Mouse (Mus musculus): ENCODE results near the gene Ccdc58.
A peak's percentile ranks its signal among the peaks of the same experiment; 100 is the strongest.
"Not testable (repeated sequence)": the region's sequence is repeated elsewhere in the genome, so short reads cannot be mapped to it uniquely, and the experiment has no call there.

Ccdc58 gene

DNA sequence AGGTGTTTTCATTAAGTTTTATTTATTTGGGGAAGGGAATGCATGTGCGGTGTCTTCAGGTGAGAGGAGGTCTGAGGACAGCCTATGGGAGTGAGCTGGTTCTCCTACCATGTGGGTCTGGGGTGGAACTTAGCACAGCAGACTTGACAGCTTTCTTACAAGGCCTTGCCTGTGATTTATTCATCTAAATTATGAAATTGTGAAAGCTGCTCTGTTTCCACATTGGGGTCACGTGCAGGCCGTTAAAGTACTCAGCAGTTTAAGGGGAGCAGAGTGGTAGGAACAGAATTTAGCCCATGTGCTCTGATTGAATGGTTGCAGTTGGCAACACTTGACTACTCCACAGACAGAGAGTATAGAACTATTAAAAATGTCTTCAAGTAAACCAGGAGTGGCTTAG lies 8.4 kb downstream of the Ccdc58 start:
- no peak for DNase-seq

DNA sequence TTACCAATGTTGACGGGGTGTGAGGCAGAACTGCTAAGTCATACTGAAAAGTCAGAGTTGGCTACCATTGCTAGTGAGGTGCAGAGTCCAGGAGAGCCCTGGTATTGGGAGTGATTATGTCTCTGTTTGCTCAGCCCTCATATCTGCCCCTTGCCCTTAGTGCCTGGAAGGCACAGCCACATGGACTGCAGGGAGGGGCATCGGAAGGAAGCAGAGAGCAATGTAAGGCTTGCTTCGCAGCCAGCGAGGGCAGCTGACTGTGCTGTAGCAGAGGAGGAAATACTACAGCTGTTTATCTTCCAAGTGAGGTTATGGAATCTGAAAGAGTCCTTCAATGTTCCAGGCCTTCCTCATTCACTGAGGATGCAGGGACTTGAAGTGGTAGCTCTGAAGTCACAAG lies 16.4 kb downstream of the Ccdc58 start:
- no peak for DNase-seq

DNA sequence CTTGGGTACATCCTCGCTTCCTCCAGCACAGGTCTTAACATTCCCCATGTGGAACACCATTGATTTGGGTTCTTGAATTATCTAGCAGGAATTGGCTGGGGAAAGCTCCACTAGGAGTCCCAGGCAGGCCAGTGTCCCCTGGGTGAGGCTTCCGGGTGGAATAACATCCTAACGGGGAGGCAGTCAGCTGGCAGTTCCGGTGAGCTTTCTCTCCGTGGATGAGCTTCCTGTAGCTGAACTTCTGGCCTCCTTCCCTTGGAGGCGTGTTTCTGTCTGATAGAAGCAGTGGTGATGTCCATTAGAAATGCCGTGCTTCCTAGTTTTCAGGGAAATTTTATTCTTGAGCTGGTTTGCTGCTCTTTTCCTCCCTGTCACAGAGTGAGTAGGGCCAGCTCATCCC lies 17.6 kb downstream of the Ccdc58 start:
- DNase-seq, result no peak

DNA sequence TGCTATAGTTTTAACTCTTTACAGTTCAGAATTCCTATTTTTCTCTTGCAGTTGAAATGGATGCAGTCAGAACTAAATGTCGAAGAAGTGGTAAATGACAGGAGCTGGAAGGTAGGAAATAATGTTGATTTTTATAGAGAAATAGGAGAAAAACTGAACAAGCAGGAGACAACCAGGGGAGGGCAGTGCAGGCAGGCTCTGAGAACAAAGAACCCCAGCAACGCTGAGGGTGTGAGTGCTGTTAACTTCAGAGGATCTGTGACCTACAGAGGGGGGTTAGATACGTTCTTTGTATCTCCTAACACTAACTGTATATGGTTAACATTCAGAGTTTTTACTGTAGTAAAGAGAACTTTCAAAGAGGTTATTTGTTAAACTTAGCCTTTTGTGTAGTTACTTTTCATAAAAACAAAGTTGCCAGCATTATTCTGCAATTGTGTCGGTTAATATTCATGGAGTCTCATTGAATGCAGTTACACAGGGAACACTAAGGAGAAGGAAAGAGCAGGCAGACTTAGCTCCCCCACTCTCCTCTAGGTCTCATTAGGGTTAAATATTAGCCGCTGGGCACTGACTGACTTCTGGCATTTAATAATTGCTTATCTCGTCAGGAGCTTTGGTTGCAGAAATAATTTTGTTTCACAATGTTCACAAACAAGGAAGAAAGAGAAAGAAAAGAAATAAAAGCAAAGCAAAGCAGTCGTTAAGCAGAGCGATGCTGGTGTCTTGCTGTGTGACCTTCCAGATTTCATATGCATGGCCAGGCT lies 18.5 kb downstream of the Ccdc58 start:
- no peak for DNase-seq

DNA sequence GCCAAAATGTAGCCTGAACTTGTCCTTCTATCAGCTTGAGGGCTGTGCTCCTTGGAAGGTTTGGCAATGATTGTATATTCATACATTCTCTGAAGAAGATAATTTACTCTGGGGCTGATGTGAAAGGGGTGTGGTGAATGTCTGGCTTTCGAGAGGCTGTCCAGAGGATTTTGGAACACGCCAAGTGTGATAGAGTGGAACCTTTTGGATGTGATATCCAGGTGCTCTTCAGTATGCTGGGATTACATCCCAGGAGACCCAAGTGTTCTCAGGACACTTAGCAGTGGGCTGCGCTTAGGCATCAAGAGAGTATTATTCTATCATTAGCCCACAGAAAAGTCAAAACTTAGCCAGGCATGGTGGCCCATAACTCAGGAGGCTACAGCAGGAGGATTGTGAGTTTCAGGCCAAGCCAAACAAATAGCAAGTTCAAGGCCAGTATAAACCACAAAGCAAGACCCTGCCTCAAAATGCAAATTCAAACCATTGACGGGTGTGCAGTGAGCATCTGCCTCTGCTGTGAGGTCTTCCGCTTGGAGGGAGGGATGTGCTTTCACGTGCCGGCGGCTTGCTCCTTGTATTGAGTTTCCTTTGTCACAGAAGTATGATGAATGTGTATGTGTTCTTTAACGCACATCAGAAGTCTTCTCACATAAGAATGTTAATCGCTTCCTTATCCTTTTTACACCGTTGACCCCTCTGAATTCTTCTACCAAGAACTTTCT lies 19.5 kb downstream of the Ccdc58 start:
- no peak for DNase-seq

DNA sequence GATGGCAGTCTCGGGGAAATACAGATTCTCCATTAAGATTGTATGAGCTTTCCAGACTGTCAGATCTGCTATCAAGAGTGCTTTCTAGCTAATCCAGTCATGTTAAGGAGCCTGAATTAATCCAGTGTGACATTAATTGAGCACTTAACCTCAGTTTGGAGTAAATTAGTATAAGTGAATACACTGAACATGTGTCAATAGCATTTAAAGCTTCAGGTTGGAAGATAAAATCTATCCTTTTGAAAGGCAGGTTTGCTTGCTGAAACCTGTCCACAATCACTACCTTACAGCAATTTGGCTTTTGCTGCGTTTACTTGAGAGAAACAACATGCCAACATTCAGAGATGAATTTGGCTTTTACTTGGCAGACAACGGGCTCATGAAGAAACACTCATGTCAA lies 22.6 kb downstream of the Ccdc58 start:
- no peak for DNase-seq

DNA sequence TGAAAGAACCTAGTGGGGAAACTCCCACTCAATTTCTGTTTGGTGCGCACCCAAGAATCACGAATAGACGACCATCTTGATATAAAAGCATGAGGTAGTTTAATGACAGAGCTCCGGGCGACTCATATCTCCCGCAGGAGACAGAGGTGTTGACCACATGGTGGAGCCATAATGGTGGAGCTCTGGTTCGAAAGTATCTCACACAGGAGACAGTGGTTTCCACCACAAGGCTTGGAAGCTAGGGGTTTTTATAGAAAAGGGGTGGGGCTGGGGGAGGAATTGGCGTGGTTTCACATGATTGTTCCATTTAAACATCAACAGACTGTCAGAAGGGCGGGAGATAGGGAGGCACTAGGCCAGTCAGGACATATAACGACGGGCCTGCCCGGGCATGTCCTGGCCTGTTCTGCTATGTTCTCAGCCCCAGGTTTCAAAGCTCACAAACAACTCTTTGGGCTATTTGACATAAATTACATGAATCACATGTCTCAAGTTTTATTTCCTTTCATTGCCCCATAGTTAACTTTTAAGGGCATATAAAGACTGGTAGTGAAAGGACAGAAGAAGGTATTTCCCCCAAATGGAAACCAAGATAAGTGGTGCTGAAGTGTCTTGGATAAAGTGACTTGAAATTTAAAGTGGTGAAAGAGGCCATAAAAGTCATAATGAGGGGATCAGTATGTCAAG lies 26.5 kb downstream of the Ccdc58 start:
- DNase-seq, result not testable (repeated sequence)

DNA sequence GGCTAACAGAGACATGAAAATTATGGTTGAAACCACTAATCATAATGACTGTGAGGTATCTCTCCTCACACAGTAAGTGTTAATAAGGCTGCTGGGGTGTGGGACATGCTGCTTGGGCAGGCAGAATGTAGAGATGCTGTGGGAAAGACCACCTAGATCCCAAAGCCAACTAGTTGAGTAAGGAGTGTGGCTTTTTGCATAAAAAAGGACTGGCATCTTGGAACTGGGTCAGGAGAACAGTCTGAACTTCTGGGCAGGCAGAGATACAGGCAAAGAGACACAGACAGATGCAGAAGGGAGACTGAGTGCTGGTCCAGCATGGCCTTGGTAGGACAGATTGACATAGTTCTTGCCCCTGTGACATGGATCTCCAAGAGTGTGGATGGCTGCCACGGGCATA lies 30.0 kb downstream of the Ccdc58 start:
- DNase-seq, result no peak

DNA sequence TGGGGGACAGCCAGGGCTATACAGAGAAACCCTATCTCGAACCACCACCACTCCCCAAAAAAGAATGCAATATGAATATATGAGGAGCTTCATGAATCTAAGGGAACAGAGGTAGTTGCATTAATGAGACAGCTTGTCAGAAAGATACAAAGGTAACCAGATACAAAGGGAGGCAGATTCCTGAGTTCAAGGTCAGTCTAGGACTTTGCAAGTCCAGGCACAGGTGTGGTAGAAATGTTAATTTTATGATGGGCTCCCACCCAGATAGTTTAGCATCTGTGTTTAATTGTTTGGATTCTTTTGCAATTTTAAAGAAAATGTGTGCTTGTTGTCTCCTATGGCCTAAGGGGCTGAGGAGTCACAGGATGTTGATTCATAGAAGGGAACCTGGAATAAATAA lies 30.7 kb downstream of the Ccdc58 start:
- DNase-seq, result no peak

DNA sequence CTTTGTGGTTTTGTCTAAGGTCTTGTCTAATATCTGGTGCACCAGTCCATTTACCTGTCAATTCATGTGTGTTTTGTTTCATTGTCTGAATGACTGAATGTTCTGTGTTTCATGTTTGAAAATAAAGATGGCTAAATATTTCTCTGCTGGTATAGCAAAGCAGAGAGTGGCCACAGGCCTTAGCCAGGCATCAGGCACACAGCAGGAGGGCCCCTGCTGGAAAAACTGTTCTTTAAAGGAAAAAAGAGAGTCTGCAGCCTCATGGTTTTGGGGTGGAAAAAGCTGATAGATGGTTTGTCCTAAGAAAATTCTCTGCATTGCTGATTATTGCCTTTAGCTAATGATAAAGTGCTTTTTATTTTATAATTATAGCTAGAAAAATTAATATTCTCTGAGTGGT lies 40.0 kb downstream of the Ccdc58 start:
- DNase-seq, result peak; percentile 54

DNA sequence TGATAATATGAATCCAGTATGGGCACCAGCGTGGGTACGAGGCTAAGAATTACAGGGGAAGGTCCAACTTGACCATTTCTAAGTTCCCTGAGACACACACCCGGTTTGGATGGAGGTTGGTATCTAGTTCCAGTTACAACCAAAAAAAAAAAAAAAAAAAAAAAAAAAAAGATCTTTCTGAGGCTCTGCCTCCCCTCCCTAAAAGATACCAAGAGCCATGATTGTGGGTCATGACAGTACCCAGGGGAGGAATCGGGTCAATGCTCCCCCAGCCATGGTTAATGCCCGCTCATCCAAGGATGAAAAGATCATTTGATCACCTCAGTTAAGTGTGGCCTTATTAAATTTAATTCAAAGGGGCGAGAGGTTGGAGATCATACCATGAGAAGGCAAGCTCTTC lies 44.3 kb downstream of the Ccdc58 start:
- not testable (repeated sequence) for DNase-seq

DNA sequence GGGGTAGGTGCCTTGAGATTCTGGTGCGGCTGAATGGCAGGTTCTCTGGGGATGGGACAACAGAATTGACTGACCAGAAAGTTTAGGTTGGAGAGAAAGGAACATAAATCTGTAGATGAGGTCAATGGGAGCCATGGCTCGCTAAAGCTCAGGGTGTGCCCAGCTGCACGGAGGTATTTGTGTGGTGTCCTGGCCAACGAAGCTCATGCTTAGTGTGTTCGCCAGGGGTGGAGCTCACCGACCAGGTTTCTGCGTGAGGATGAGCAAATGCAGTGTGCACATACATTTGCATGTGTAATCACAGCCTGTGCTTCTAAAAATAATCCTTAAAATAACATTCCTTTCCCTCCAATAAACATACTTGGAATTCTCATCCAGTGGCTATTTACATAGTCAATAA lies 56.6 kb downstream of the Ccdc58 start:
- DNase-seq, result no peak

DNA sequence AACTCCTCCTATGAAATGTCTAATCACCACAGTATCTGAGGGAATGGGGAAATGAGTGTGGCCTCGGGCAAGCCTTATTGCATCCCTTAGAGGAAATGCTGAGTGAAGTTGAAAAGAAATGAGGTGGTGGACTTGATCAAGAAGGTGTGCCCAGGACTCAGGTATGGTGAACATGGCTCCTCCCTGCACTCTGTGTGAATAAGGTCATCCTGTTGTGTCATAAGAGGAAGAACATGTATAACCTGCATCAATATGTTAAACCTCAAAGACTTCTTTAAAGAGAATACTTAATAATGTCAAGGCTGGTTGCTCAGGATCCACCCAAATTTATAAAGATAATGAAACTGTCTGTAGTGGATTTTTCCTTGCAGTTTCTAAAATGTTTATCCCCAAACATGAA lies 59.7 kb downstream of the Ccdc58 start, which contains the start of gene Csta1:
Gene Csta1 (minus strand): TSS at position 101 of the 400 bp plus-strand sequence.
- DNase-seq, result no peak

DNA sequence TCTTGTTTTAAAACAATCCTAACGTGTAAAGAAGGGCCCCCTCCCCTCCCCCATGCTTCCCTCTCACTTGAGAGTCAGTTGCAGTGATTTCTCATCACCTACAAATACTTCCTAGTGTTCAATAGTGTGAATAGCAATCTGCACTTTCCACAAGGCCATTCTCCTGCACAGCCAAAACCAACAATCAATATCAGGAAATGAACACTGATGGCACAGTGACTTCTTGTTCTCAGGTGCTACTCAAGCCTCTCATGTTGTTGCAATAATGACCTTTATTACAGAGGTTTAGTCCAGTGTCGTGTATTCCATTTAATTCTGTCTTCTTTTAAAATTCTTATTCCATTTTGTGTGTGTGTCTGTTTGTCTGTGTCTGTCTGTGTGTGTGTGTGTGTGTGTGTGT lies 66.7 kb downstream of the Ccdc58 start:
- no peak for DNase-seq

All from cerebellum, adult 9-10 months (tissue).